Mouse (Mus musculus) embryo, embryonic 10 days (tissue): ENCODE data around the gene Mapk12.
A peak's percentile ranks its signal among the peaks of the same experiment; 100 is the strongest.

ENCODE experiments used
- DNase-seq: peaks from one replicate; pipeline ENCODE4 v3.0.0-alpha.2; 2015; ENCODE audit warnings: low spot score

The Mapk12 gene

GRCm38 (mm10) chr15:89098616-89099015 is 41.9 kb downstream of the Mapk12 start:
- no peak for DNase-seq

- DNase-seq, result no peak
These were observed 43.1 kb downstream of the Mapk12 start for GRCm38 (mm10) chr15:89097450-89097849.

GRCm38 (mm10) chr15:89092181-89092580 is 48.3 kb downstream of the Mapk12 start:
- no peak for DNase-seq

- no peak for DNase-seq
These were observed 49.8 kb downstream of the Mapk12 start for GRCm38 (mm10) chr15:89090662-89091061.

GRCm38 (mm10) chr15:89089248-89090051 is 51.1 kb downstream of the Mapk12 start:
- peak; percentile 29 for DNase-seq

- peak; percentile 95 for DNase-seq
These were observed 51.8 kb downstream of the Mapk12 start, which contains the start of gene Selenoo for GRCm38 (mm10) chr15:89088607-89089247. Selenoo (plus strand) TSS chr15:89089084.

GRCm38 (mm10) chr15:89084826-89085225 is 55.7 kb downstream of the Mapk12 start:
- DNase-seq, result no peak

- no peak for DNase-seq
These were observed 56.6 kb downstream of the Mapk12 start for GRCm38 (mm10) chr15:89083906-89084305.
